Mouse (Mus musculus) hematopoietic stem cell, adult 5-6 weeks (primary cell): ENCODE data around the gene Map3k5. TPM values are rescaled to one million over a fixed set of nuclear protein-coding genes. Genes with fewer than 3 reads are reported as not detected.

Experiments
- ATAC-seq, 2 experiments: fragments of 125-278 bp in 1 of 2; replicated peaks in 1 of 2; 2 replicates each; pipeline ENCODE4 v1.8.0; 2016 to 2017; ENCODE audit warnings: inconsistent platforms in 2 of 2, mild to moderate bottlenecking in 2 of 2, moderate number of reproducible peaks in 2 of 2, low read depth in 1 of 2, moderate TSS enrichment in 1 of 2; ENCODE audit not compliant: low FRiP score in 2 of 2, poor library complexity in 2 of 2, severe bottlenecking in 2 of 2, insufficient read depth in 1 of 2, low TSS enrichment in 1 of 2
- total RNA-seq: library from RNA; stranded (forward); fragments of 172-1452, 232-1000 nt; gene quantifications from 2 replicates; pipeline ENCODE4 v1.2.3, GENCODE M21; 2017

Gene Map3k5
- total RNA-seq, 1 experiment from 2014 or later = 22.7 TPM

DNA sequence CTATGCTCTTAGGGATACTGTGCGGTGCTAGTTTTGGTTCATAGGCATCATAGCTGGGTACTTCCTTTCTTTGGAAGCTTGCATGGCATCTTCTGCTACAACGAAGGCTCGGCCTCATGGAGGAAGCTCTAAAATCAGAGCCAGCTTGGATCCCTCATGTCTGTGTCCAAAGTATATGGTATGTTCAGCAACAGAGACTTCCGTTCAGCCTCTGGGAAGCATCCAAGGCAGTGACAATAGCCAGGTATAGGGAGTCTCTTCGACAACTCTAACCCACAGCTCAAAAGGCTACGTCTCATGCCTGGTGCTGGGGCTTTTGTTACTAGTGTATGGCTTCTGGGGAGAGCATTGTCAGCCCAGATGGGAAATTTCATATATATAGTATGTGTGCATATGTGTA is 167.2 kb downstream of the Map3k5 start:
- no peak for ATAC-seq

GRCm38 (mm10) chr10:20104271-20104931 is 170.1 kb downstream of the Map3k5 start:
- ATAC-seq = peak; percentile 78 to 96

DNA sequence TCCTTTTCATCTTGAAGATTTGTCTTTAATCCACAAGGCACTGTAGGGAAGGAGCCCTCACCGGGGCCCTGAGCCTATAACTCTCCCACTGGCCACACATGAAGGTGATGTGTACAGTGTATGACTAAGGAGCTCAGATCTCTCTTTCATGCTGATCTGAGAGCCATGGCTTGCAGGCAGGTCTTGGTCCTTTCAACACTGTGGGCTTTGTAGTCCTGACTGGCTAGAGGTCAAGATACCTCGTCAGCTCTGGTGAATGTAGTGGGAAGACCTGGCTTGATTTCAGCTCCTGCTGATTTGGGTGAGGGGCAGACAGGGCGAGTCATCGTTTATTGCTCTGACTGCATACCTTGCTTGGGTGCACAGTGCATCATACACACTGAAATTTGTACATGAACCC is 171.3 kb downstream of the Map3k5 start:
- ATAC-seq = no peak

- ATAC-seq = no peak
Measured at GRCm38 (mm10) chr10:20107031-20107430, 172.8 kb downstream of the Map3k5 start.

DNA sequence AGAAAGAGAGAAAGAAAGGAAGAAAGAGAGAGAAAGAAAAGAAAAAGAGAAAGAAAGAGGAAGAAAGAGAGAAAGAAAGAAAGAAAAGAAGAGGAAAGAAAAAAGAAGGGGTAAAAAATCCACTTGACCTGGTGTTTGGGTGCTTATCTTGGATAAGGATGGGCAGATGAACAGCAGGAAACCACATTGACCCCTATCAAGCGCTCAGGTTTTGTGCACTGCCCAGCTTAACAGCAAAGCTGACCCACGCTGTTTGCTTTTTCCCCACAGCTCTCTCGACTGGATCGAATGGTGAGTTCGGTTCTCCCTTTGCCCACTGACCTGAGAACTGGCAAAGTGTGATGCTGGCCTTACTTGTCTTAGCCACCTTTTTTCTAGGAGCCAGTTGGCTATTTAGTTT is 177.2 kb downstream of the Map3k5 start:
- no peak for ATAC-seq

DNA sequence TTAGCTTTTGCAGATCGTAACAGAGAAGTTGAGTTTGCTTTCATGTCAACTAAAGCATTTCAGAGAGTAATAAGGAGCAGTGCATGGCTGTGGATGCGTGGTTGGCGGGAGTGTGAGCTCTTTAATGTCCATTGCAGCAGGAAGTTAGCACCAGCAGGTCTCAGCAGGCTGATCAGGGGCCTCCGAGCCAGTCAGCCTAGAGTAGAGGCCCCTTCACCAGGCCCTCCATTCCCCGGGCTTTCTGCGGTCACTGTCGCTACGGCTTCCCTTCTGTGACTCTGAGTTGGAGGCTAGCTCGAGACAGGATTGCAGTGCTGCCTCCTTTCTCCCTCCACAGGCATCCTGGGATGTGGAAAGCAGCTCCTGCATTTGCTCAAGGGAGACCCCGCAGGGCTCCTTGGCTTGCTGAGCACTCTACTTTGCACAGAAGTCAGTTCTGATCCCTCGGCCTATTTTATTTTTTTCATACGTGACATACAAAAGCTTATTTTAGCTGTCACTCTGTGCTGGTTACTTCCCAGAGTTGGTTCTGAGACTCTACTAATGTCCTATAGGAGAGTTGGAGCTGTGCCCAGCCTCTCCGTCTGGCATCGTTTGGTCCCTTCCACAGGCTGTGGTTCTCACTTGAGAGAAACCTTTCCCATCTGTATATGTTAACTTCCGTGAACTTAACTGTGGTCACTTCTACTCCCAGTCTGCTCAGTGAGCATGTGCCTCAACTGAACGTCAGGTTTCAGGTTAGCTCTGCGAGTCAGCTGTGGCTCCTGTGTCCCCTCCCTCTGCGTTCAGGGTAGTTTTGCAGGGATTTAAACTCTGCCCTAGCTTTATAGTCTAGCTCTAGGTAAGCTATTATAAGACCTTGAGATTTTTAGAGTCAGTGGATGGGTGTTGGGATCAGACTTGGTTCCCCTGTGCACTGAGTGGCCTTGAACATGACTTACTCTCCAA is 178.0 kb downstream of the Map3k5 start:
- ATAC-seq = no peak

DNA sequence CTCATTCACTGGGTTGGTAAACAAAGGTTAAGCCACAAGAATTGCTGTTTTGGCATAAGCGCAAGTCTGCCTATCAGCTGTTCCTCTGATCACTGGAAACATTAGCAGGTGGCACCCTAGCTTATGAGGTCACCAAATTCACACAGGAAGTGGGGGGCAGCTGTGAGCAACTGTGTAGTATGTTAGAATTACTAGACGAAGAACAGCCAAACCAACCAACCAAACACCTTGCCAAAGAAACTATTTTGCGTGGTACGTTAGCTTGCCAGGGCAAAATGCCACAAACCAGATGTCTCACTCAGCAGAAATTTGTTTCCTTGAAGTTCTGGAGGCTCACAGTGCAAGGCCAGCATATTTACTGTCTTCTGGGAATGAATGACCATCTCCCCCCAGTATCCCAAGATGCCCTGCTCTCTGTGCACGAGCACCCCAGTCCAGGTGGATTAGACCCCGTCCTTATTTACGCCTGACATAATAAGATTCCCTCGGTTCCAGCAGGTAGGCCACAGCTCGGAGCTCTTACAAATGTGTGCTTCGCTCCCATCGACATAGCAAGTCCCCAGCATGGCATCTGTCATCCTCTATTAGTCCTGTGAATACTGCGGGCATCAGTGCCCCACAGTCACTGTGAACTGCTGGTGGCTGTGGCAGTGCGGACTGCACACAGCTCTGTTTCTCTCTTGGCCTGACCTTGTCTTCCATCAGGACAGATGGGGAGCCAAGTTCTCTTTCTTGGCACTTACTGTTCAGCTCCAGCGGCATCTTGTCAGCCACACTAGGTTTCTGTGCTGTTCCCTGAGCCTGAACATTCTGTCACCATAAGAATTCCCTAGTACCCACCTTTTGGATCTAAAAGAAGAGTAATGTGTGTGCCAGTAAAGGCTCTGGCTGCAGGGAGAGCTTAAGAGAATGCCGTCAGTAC is 185.5 kb downstream of the Map3k5 start:
- ATAC-seq = peak in 1 of 2 experiments; percentile 32; a peak in 2 of 4 replicates

GRCm38 (mm10) chr10:20121981-20122380 is 187.7 kb downstream of the Map3k5 start:
- ATAC-seq = no peak

- peak; percentile 87 to 93 for ATAC-seq
Measured at GRCm38 (mm10) chr10:20123401-20123800, 189.1 kb downstream of the Map3k5 start.

DNA sequence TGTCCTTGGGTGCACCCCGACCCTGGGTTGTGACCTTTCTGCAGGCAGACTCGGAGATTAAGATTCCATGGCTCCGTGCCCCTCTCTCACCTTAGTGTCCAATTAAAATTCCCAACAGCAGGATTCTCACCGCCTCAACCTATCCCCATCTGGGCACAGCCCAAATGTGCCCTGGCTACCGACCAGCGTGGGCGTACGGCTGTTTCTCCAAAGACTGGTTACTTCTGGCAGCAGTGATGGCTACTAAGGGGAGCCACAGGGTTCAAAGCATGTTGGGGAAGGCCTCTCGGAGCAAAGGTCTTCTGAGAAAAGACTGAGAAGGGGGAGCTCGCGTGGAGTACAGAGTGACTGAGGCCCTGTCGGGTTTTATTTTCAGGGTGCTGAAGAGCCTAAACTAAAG is 190.3 kb downstream of the Map3k5 start:
- no peak for ATAC-seq

GRCm38 (mm10) chr10:20125226-20125625 is 191.0 kb downstream of the Map3k5 start:
- ATAC-seq = peak; percentile 48 to 60; a peak in 2 of 4 replicates

GRCm38 (mm10) chr10:20132933-20133652 is 198.8 kb downstream of the Map3k5 start:
- peak; percentile 40 to 48 for ATAC-seq

- peak; percentile 81 to 88 for ATAC-seq
Measured at GRCm38 (mm10) chr10:20135350-20136058, 201.2 kb downstream of the Map3k5 start.

DNA sequence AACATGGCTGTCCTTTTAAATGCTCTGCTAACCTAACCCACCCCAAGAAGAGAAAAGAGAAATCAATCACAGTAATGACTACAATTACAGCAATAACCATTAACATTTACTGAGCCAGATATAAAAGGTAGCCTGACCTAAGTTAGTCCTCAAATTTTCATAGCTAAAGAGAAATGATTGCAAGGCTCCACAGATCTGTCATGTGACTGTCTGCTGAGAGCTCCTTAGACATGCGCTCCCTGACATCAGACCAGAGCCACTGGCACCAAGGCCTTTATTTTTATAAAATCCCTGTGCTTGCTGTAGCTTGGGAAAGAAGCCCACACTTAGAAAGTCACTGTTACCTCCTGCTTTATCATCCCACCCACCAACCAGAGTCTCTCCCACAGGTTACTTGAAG is 202.2 kb downstream of the Map3k5 start:
- ATAC-seq = no peak

GRCm38 (mm10) chr10:20141376-20141775 is 207.1 kb downstream of the Map3k5 start:
- no peak for ATAC-seq

DNA sequence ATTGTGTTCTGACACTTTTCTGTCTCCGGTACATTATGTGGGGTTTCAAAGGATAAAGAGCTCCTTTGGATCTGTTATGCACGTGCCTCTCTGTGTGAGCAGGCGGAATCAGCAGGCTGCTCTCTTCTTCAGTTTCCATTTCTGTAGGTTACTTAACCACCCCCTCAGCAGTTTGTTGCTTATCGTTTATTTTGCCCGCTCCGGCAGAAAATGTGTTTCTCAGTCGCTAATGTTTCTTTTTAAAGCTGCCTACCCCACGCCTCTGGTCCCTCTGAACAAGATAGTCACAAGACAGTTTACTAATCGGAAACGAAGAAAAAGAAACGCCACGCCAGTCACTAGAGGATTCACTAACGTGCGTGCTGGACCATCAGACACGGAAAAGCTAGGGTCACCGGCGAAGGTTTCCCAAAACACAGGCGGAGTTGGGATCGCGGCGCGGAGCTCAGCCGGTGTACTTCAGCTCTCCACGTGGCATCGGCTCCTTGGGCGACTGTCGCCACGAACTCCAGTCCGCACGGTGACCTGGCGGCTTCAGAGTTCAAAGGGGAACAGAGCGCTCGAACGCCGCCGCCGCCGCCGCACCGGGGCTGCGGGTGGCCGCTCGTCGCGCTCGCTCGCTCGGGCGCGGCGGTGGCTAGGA is 214.0 kb downstream of the Map3k5 start, which contains the start of gene Map7:
Gene Map7 (plus strand): TSS at position 342 of the 643 bp plus-strand sequence.
- ATAC-seq = no peak
